Mouse (Mus musculus): ENCODE results near the gene Gtf2f1.

DNA sequence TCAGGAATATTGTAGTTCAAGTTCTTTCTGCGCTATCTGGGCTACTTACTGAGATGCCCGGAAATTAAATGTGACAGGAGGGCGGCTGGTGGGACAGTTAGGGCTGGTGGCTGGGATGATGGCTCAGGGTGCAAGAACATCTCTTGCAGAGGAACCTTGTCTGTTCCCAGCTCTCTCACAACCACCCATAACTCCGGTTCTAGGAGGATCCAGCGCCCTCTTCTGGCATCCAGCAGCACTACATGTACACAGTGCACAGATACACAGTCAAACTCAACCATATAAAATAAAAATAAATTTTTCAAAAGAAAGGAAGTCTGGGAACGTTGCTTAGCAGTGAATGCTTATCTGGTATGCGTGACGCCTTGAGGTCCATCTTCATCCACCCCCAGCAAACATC is 27.9 kb upstream of the Gtf2f1 start:
- TF ChIP-seq CTCF (IDR thresholded peaks at IDR 0.05; ENCODE audit: low read depth) = no peak
- TF ChIP-seq EP300 (IDR thresholded peaks at IDR 0.05; ENCODE audit: low read depth) = no peak

Data from heart, postnatal 0 days (tissue).